Mouse (Mus musculus) gonadal fat pad, adult 2 months (tissue): Measurements from ENCODE around the gene Ncl. TPM values are rescaled to one million over a fixed set of nuclear protein-coding genes. Genes with fewer than 3 reads are reported as not detected.
"Not testable (repeated sequence)": the region's sequence is repeated elsewhere in the genome, so short reads cannot be mapped to it uniquely, and the experiment has no call there.

Experiments used
- DNase-seq: peaks from one replicate; pipeline ENCODE4 v3.0.0-alpha.2; 2012; ENCODE audit warnings: low read depth
- polyA plus RNA-seq: library from polyadenylated mRNA; depleted of rRNA; stranded (reverse); fragments of >200 nt; gene quantifications from 2 replicates; pipeline ENCODE4 v1.2.3, GENCODE M21; 2012

Ncl gene
- polyA plus RNA-seq, 1 experiment, result 5.8 TPM

DNA sequence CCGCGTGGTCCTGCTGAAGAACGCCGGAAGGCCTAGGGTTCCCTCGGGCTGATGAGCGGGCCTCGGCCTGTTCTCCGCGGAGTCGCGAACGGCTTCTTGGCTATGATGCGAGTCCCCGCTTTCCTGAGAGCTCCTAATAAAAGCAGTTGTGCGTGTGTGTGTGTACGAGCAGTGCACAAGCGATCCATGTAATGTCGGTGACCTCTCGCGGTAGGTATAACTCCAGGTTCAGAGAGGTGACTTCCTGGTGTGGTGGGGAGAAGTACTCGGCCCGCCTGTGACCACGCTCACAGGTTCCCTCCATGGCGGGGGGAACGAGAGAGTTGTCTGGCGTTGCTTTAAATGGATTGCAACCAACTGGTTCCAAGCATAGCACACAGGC lies 589 bp upstream of the Ncl start:
- DNase-seq, result no peak

- DNase-seq, result no peak
These were observed 833 bp downstream of the Ncl start for GRCm38 (mm10) chr1:86358229-86358905.

- no peak for DNase-seq
These were observed 5.0 kb downstream of the Ncl start for GRCm38 (mm10) chr1:86354186-86354585.

DNA sequence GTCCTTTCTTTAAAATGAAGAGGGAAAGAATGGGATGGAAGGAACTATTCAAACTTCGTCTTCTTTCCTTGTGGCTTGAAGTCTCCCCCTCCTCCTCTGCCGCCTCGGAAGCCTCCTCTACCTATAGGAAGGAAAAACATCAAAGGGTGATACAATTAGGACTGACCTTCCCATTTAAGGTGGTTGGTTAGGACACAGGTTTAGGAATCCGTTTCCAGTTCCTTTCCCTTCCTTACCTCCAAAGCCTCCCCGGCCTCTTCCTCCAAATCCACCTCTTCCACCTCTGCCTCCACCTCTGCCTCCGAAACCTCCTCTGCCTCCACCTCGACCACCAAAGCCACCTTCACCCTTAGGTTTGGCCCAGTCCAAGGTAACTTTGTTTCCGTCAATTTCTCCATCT lies 8.6 kb downstream of the Ncl start:
- DNase-seq, result no peak

DNA sequence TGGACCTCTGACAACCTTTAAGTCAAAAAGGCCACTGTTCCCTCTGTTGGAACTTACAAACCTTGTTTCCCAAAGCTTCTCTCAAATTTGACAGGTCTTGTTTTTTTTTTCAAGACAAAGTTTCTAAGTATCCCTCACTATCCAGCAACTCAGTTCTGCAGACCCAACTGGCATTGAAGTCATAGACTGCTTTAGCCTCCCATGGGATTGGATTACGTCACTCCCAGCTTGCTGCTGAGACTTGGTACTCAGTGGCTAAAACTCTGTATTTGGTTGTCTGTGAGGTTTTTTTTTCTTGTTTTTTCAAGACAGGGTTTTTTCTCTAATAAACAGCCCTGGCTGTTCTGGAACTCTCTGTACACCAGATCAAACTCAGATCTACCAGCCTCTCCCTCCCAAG lies 9.5 kb downstream of the Ncl start:
- DNase-seq, result no peak

DNA sequence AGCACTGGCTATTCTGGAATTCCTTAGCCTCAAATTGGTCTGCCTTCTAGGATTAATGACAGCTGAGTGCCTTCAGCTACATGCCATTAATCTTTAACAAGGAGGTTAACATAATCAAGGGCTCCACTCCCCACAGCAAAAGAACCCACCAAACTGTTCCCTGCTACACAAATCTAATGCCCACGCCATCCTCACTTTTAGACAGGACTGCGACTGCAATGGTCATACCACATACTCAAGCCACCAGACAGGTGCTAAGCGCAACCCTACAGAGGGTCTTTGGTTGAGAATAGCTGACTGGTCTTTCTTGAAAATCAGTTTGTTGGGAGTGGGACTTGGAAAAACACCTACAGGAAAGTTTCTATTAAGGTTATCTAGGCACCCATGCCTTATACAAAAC lies 10.0 kb downstream of the Ncl start:
- DNase-seq, result no peak

GRCm38 (mm10) chr1:86348801-86349200 lies 10.4 kb downstream of the Ncl start:
- no peak for DNase-seq

DNA sequence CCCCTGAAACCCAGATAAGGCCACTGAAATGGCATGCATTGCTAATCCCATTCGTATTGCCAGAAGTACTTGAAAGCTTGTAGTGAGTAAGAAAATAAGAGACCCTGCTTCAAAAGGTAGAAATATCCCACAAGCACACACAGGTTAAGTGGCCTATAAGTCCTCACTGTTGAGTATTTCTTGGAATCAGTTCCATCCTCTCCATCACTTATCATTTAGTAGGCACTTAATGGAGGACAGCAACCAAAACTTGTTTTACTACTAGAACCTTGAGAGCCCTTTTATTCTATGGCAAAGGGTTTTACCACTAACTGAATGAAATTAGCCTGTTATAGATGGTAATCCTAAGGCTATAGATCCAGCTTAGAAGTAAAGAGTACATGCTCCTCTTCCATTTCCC lies 11.1 kb downstream of the Ncl start:
- no peak for DNase-seq

DNA sequence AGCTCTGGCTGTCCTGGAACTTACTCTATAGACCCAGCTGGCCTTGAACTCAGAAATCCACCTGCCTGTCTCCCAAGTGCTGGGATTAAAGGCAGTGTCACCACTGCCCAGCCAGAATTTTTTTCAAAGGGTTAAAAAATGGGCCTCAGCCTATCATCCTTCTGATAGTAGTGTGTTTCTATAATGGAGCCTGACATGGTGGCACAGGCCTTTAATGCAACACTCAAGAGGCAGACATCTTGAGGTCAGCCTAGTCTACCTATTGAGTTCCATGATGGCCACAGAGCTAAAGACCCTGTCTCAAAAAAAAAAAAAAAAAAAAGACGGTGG lies 11.5 kb downstream of the Ncl start:
- no peak for DNase-seq

GRCm38 (mm10) chr1:86346851-86347715 lies 12.1 kb downstream of the Ncl start:
- no peak for DNase-seq

- no peak for DNase-seq
These were observed 13.2 kb downstream of the Ncl start for GRCm38 (mm10) chr1:86345956-86346355.

DNA sequence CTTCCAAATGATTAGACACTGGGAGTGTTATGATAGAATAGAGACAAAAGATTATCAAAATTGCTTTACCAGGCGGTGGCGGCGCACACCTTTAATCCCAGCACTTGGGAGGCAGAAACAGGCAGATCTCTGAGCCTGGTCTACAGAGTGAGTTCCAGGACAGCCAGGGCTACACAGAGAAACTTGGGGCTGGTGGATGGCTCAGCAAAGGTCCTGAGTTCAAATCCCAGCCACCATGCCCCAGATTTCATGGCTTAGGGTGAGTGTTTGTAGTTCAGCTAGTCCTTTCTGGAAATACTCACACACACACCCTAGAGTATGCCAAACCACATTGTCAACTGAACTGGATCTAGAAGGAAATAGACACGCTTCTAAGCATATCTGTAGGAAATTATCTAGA lies 14.1 kb downstream of the Ncl start:
- DNase-seq, result no peak

DNA sequence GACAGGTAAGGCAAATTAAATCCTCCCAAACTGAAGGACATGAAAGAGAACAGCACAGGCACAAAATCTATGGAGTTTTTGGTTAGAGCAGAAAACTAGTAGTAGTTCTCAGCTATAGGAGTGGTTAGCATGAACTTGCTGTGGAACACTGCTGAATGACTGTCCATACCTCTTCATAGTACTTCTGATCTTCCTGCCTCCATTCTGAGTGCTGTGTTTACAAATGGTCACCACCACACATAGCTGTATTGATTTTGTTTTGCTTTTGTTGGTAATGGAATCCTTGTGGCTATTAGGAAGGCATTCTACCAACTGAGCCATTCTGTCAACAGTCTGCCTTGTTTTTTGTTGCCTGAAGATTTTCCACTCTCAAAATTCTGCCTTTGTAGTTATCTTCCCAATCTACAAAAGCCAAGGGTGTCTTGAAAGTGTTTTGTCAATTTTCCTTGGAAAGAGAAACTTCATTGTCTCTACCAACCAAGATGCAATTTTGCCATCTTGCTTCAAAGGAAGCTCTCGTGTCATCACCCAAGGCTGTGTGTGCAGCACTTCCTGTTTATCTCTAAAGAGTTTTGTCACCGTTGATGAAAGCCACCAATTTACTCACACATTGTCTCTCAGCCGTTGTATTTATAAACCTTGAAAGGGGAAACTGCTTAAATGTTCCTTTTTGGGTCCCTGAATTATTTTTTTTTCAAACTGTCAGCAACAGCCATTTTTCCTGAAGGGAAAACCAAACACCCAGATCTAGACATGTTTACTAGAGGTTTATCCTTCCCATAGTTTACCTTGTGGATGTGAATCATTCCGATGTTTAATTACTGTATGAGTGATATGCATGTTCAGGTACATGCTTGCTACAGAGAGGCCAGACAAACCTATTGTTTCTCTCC lies 15.0 kb downstream of the Ncl start:
- no peak for DNase-seq

GRCm38 (mm10) chr1:86343087-86343645 lies 16.0 kb downstream of the Ncl start:
- no peak for DNase-seq

DNA sequence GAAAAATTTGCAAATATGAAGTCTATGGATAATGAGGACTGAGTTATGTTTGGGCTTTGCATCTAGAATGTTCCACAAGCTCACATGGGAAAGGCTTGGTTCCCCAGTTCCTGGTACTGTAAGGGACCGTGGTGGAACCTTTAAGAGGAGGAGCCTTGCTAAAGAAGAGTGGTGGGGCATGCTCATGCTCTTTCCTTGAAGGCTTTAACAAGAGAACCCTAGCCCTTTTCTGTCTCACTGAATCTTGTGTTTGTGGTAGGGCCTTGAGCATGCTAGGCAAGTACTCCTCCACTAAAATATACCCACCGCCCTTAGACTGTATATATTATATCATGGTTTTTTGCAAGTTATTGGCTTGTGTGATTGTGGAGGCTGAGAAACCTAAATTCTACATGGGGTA lies 16.8 kb downstream of the Ncl start:
- DNase-seq, result no peak

DNA sequence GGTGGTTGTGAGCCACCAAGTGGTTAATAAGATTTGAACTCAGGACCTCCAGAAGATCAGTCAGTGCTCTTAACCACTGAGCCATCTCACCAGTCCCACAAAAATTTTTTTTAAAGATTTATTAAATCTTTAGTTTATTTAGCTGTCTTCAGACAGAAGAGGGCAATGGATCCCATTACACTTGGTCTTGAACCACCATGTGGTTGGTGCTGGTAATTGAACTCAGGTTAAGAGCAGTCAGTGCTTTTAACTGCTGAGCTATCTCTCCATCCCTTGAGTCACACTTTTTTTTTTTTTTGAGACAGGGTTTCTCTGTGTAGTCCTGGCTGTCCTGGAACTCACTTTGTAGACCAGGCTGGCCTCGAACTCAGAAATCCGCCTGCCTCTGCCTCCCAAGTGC lies 18.1 kb downstream of the Ncl start:
- DNase-seq, result not testable (repeated sequence)

DNA sequence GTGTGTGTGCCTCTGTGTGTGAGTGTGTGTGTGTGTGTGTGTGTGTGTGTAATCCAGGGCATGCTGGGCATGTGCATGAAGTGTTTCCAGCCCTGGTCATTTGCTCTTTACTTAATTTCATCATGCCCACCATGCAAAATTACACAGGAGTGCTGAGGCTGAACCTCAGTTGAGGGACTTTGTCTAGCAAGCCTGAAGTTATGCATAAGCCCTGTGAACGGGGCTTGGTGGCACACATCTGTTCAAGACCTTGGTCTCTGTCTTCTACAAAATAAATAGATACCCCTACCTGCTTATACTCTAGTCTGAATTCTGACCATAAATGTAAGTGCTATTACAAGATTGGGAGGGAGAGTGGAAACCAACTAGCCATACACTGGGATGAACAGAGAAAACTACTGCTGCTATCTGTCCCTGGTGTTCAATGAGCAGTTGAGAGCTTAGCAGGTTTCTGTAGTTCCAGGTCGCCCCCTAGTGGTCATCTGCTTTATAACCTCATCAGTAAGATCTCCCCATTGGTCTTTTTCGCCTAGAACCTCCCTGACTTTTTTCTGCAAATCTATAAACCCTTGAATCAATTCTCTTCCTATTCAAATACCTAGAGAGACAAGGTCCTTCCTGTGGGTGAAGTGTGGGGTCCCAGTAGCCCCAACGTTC lies 19.9 kb downstream of the Ncl start:
- no peak for DNase-seq

GRCm38 (mm10) chr1:86336330-86336729 lies 22.9 kb downstream of the Ncl start:
- DNase-seq, result no peak

GRCm38 (mm10) chr1:86320822-86321413 lies 38.3 kb downstream of the Ncl start:
- no peak for DNase-seq

- DNase-seq, result no peak
These were observed 45.5 kb downstream of the Ncl start for GRCm38 (mm10) chr1:86313772-86314125.

GRCm38 (mm10) chr1:86313096-86313771 lies 46.0 kb downstream of the Ncl start:
- no peak for DNase-seq
